Mouse (Mus musculus) cerebellum, adult 18-20 months (tissue): Measurements from ENCODE around the gene Slc22a20.

Source experiments
- DNase-seq, 2 experiments: peaks; one replicate each; pipeline ENCODE4 v3.0.0; 2021

Gene Slc22a20

DNA sequence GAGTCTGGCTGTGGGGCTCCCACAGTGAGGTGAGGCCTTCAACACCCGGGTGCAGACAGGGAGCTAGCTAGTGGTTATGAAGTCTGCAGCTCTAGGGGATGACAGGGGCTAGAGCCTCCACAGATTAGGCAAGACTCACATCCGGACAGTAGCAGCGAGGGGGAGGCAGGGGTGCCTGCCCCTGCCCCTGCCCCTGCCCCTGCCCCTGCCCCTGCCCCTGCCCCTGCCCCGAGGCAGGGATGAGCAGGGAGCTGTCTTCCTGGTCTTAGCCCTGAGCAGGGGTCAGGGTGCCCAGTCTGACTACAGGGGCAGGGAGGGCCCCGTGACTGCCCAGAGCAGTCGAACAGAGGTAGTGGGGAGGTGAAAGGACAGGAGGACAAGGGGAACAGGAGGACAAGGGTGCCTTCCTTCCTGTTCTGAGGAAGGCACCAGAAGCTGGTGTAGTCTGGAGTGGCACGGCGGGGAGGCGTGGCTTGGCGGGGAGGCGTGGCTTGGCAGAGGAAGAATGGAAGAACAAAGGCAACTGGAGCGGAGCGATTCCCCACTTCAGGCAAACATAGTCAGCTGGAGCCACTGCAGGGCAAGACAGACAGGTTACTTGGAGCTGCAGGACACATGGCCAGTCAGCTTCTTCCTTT is 3.0 kb upstream of the Slc22a20 start:
- DNase-seq: peak; percentile 19 to 23

DNA sequence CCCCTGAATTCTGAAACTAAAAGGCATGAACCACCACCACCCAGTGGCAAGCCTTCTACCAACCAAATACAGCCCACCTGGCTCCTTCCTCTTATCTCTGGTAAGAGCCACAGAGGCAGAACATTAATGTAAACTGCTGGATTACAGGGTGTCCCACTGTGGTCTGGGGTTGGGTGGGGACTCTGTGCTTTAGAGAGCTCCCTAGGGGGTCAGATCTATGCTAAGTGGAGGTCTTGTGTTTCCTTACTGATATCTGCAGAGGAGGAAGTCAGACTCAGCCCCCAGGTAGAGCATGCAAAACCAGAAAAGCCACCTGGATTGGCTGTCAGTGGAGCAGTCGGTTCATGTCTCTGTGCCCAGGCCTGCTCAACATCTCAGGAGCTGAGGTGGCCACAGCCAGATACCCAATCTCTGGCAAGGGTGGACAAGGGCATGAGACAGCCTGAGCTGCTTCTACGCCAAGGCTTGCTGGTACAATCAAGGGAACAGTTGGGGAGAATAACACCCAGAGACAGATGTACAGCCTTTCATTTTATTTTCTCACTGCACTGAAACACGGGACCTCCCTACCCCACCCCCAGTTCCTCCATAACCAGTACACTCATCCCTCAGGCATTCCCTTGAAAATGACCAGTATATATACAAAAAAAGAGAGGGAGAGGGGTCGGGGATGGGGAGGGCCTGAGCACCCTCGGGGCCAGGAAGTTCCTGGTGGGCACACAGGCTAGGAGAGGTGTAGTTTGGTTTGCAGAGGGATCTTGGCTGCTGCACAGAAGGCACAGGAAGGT is 2.3 kb upstream of the Slc22a20 start:
- no peak for DNase-seq

DNA sequence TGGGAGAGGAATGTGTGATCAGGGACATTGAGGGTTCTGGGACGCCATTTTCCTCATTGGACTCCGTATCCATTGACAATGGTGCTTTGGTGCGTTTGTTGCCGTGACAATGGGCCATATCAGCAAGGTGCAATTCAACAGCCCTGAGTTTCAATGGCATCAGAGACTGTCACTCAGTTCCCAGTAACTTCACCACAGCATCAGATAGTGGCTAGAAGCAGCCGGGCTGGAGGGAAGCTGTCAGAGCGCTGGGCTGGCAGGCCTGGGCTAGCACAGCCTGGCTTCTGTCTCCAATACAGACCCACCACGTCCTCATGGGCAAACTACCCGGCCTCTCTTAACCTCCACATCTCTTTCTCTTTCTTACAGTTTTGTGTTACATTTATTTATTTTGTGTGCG is 5.5 kb downstream of the Slc22a20 start:
- no peak for DNase-seq

DNA sequence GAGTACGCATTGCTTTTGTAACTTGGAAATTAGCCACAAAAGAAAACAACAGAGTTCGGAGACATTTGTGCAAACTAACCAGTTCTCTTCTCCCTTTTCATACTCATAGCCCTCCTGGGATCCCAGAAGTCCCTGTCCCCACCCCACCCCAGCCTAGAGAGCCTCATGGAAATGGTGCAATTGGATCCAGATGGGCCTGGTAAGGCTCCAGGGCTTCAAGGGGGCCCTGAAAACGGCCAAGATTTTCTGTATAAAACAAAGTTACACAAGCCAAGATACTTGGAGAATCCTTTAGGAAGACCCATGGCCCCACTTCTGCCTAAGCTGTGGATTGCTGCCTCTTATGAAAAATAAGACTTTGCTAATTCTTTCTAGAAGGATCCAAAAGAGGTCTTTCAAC is 8.2 kb downstream of the Slc22a20 start:
- DNase-seq: no peak

DNA sequence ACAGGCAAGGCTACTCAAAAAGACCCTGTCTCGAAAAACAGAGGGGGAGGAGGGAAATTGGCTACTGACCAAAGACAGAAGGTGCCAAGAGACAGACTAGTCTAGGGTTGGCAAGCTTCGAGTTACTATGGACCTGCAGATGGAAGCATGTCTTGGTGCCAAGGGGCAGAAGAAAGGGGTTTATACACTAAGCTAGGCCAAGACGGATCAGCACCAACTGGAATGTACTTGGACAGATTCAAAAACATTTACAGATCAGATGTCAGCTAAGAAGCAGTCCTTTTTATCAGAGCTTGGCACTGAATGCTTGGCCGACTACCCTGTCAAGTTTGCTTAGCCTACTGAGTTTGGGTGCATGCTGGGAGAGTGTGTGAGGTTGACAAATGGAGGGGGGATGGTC is 10.3 kb downstream of the Slc22a20 start:
- peak in 1 of 2 experiments; percentile 18 for DNase-seq

DNA sequence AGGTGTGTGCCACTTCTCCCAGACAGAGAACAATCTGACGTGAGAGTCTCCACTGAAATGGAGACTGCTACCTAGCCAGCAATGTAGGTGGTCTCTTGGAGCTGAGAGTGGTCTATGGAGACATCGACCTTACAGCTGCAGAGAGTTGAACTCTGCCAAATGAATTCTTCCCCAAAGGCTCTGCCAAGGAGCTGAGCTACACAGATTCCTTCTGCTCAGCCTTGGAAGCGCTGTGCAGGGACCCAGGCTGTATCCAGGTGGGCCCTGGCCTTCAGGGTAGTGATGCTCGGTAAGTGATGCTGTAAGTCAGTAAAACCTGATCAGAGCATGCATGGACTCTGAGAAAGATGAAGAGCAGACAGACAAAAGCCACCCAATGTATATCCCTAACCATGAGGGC is 10.8 kb downstream of the Slc22a20 start:
- DNase-seq: no peak

DNA sequence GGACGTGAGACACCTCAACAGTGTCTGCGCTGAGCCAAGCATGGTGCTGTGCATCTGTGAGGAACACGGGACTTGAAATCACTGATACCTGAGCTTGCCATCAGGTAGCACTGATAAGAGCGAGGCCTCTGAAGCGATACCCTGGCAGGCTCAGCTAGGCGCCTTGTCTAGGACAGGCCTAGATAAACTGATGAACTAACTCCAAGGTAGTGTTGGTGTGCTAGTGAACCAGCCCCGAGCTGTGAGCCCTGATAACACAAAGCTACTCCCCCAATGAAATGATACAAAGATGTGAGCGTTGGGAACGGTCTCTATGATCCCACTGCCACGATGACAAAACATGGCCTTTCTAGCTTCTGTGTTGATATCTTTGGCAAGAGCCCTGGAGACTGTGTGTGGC is 18.3 kb downstream of the Slc22a20 start:
- no peak for DNase-seq

DNA sequence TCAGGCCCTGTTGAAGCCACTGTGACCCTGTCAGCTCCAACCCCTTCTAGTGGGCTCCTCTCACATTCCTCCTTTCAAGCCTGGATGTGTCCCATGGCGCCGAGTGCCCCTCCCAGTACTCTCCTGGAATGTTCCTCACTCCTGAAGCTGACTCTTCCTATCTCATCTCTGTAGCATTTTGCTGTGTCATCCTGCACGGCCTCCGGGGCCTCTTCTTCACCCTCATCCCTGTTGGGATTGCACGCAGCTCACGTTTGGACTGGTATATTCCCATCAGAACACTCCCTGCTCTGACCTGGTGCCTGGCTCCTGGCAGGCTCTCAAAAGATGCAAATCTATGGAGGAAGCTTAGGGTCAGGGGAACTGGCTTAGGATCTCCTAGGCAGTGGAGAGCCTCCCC is 19.2 kb downstream of the Slc22a20 start:
- DNase-seq: no peak

DNA sequence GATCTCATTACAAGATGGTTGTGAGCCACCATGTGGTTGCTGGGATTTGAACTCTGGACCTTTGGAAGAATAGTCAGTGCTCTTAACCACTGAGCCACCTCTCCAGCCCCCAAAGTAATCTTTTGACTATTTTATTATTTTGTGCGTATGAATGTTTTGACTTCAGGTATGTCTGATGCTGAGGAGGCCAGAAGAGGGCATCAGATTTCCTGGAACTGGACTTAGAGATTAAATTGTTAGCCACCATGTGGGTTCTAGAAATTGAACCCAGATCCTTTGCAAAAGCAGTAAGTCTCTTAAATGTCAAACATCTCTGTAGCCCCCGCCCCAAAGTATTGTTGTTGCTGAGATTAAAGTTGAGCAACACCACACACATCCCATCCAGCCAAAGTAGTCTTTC is 20.0 kb downstream of the Slc22a20 start:
- DNase-seq: no peak

DNA sequence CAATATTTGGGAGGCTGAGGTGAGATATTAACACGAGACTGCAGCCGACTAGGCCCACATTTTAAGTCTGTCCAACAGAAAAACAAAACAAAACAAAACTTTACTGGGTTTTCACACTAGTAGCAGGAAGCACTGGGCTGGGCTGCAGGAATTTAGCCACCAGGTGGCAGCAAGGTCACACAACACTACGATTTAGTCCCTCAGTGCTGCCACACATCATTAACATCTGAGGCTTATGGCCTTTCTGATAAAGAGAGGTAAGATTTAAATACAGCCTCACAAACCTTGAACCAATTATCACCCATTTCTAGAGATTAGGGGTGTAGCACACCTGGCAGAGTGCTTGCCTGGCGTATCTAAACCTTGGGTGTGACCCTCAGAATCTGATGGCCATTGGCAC is 20.7 kb downstream of the Slc22a20 start:
- peak; percentile 80 to 83 for DNase-seq

DNA sequence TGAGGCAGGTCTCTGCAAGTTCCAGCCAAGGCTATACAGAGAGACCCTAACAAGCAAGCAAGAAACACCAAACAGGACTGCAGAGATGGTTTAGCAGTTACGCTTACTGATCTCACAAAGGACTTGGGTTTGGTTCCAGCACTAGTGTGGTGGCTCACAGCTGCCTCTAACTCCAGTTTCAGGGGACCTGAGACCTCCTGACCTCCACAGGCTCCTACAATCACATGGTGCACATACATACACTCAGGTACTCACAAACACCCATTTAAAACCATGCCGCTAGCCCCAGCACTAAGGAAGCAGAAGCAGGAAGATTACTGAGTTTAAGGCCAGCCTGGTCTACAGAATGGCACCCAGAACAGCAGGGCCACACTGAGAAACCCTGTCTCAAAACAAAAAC is 21.1 kb downstream of the Slc22a20 start:
- no peak for DNase-seq

DNA sequence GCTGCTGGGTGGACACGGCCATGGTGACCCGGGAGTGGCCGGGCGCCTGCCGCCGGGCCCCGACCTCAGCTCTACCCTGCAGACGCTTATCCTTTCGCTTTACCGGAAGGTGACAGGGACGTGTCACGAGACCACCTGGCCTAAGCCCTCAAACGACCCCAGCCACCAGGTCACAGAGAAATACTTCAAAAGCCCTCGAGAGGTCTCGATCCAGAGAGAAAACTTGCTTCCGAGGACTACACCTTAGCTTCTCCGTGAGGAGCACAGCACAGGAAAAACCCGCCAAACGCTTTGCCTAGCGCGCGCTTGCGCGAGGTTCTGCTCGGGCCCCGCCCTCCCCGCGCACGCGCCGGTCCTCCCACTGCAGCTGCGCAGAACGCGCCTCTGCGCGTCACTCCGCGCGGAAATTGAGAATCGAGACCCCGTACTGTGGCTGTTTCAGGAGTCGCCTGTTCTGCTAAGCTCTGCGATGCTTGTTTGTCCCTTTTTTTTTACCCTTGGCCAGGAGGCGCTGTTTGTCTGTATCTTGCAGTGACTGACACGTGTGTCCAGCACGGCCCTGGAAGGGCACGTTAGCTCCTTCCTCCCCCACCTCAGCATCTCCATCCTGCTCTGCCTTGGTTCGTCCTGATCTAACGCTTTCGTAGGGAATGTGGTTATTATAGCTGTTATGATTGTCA is 21.9 kb downstream of the Slc22a20 start, which contains the start of gene Pola2:
TSS of gene Pola2 (minus strand) at position 320 of the 680 bp plus-strand sequence.
- peak; percentile 86 to 93 for DNase-seq

DNA sequence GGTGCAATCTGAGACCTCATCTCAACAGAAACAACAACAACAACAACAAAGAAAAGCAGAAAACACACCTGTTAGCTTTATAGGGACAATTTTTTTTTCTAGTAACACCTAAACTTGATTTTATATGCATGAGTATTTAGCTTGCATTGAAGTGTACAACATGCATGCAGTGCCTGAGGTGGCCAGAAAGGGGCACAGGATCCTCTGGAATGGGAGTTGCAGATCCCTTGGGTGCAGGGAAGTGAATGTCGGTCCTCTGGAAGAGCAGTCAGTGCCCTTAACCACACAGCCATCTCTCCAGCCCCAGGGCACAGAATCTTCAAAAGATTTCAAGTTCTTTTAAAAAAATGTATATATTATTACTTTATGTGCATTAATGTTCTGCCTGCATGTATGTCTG is 23.3 kb downstream of the Slc22a20 start:
- no peak for DNase-seq

DNA sequence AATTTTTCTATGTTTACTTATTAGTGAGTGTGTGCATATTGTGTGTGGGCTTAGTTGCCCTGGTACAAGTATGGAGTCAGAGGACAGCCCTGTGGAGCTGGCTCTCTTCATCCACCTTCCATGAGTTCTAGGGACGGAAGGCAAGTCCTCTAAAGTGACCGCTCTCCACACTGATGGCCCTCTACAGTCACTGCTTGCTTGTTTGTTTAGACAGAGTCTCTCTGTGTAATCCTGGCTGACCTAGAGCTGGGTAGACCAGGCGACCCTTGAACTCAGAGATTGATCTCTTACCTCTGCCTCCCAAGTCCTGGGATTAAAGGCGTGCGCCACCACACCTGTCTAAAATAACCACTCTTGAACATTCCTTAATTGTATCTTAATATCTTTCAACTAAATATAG is 28.6 kb downstream of the Slc22a20 start:
- no peak for DNase-seq

DNA sequence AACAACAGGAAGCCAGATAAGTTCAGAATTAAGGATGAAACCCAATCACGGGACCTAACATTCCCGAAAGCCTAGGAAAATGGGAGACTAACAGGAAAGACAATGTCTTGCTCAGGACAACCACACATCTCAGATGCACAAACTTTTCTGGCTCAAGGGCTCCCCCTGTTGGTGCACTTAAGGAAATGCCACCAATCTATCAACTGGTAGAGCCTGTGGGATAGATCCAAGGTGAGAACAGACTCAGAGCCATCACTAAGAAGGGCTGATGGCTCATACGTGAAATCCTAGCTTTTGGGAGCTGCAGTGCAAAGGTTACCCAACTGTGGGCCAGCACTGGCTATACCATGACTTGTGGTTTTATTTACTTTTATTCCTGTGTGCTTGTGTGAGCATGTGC is 29.3 kb downstream of the Slc22a20 start:
- DNase-seq: peak; percentile 83 to 92

DNA sequence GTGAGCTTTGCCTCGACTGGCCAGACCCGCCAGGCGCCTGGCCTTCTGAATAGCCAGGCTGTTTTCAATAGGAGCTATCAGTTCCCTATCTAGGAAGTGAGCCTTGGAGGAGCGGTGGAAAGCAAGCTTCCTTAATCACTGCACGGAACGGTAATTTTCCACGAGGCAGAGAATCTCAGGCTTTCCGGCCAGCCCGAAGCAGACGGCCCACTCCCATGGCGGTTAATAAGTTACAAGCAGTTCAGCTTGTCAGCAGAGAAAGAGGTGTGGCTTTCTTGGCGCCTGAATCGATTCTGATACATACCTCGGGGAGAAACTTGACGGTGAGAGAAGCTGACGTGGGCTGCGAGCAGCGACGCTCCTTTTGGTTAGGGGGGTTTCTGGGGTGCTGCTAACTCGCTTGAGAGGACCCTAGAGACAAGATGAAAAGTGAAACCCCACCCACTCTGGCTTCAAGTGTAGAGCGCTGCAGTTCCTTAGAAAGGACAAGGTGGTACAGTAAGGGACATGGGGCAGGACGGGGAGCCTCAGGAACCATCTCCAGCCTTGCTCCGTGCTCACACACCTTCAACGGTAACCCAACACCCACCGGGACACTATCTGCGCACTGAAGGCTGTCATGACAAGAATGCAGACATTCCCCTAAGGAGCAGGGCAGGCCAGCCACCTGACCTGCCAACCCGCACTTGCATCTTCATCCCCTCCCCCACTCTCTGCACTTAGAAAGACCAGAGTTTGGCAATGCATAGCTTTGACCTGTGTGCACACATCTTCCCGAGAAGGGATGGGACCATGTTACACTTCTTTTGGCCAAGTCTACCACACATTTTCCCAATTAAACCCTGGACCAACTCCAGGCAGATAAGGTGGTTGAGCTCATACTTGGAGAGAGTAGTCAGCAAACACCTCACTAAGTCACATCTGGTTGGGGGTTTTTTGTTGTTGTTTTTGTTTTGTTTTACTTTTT is 30.0 kb downstream of the Slc22a20 start:
- DNase-seq: no peak

DNA sequence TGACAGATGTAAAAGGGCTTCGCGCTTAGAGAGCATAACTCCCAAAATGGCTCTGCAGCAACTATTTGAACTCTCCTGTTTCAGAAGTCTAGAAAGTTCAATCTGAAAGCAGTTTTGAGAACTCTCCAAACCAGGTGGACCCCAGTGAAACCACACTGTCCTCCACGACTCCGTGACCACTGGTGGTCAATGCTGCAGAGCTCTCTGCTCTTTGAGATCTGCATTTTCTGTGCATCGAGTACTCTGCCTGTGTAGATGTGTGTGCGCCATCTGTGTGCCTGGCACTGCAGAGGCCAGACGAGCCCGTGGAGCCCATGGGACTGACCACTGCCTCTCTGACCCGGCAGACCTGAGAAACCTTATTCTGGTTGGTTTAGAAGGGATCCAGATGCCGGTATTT is 31.0 kb downstream of the Slc22a20 start:
- DNase-seq: no peak

DNA sequence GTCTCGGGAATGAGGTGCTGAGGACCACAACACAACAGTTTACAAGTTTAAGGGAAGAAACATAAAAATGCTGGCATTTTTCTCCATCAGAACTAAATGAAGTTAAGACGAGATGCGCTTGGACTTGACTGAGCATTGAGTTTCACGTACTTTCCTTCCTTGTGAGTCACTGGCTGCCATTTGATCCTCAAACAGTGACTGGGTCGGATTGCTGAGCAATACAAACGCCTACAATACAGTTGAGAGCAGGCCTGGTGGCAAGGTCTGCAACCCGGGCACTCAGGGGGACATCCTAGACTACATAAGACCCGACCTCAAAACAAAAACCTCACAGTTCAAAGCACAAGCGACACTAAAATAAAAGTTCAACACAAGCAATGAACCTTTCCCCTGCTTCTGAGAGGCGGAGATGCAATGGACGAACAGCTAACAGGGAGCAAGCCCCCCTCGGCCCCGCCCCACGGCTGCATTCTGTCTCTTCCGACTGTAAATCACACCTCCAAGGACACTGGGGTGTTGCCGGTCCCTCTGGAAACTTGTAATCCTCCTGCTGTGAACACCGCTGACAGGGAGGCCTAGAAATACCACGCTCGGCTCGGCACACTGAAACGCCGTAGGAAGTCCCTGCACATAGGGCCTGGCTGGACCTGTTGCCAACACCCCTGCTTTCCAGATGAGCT is 31.8 kb downstream of the Slc22a20 start:
- DNase-seq: no peak

DNA sequence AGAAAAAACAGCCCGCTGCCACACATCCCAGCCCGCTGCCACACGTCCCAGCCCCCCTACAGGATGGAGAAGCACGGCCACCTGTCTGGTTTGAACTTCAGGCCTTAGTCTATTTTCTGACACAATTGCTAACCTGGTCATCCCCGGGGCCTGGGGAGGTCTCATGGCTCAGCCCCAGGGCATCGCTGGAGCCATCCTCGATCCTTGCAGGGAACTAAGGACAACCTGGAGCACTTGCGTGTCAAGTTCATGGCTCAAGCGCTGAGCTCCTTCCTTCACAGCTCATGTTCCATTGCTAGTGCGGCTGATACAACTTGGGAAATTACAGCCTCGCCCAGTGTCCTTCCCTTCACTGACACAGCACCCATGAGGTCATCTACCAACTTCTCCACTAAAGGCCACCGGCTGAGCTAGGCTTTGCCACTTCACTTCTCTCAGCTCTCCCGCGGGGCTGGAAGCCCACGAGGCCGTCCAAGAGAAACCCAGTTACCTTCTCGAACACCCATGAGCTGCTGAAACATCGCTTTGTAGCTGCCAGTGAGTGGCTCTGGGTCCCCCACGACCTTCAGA is 32.7 kb downstream of the Slc22a20 start:
- DNase-seq: no peak

DNA sequence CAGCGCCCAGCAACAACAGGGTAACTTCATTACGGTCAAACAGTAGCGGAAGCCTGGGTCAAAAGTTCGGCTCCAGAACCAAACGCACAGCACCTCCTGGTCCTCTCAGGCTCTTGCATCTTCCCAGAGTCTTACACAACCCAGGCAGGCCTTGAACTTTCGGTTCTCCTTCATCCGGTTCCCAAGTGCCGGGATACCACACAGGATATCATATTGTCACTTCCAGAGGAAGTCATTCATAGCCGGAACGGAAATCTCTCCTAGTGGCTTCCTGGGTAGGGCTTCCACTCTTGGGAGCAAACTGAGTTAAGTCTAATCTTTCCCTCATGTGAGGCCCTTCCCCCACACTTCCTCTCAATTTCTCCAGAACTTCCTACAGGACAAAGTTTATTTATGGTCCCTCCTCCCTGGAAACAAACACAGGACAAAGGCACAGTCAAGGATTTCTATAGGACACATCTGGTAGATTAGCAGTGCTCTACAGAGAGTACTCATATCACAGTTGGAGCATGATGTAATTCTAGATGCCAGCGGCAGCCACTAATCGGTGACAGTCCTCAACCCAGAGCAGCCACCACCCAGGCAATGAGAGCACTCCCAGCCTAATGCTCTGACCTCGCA is 33.8 kb downstream of the Slc22a20 start:
- no peak for DNase-seq

DNA sequence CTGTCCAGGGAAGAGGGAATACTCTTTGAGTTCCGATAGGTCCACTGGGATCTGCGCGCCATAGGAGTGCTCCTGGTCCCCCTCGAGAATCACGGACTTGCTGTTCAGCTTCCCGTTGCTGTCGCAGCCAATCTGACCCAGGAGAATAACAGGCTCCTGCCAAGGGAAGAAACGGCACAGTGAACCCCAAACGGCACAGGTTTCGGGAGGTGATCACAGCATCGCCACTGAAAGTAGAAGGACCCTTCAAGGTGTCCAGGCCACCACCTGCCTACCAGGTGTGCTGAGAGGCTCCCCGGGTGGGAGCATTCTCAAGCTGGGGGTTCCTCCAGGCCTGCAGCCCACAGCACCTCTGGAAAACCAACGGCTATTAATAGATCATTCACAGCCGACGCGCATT is 34.3 kb downstream of the Slc22a20 start:
- no peak for DNase-seq
